ENCODE assay signal across 10 mouse cellular contexts in genomic region chr2:79566280-79566933, GRCm38 (mm10).
DNase-seq lines count a peak whose midpoint lies in the region; ATAC-seq and TF ChIP-seq lines count a peak whose summit lies in the region.
"Had no signal": no experiment of that assay in that cellular context is flagged by ENCODE, and none has a peak within 500 bp of the region (broad histone marks: within the 10 kb centered on the region; RNA-seq: fewer than 3 reads in every experiment).

No protein-coding gene starts in this region.

- DNase-seq in hindbrain, embryonic 11.5 days (ENCODE audit: low spot score) = peak; percentile 10
- DNase-seq in hindbrain, postnatal 0 days (ENCODE audit: low spot score) = no peak
- DNase-seq in MEL (ENCODE audit: low read depth, low spot score) = peak; percentile 46
- peak; percentile 12 for DNase-seq in c-Kit-positive CD71-negative TER-119-negative erythroid progenitor cells, embryonic 14.5 days (ENCODE audit: low read depth)
- no peak for DNase-seq in right cerebral cortex, postnatal 36 days (ENCODE audit: low spot score in 2 of 2)
- DNase-seq in layer of hippocampus, adult 2 months (ENCODE audit: low spot score in 2 of 2) = no peak
- DNase-seq: cerebellum, postnatal 25 days; kidney, adult 9 months; thymus, postnatal 25 days had no signal

- H3K36me3 ChIP-seq in hindbrain, embryonic 11.5 days (ENCODE audit: control insufficient read depth, insufficient read depth, low read length) = no peaks in the 10 kb centered on the region
- no peaks in the 10 kb centered on the region for H3K36me3 ChIP-seq in hindbrain, postnatal 0 days (ENCODE audit: insufficient read depth, low read length)
- no peaks in the 10 kb centered on the region; a peak in 1 of 4 replicates for H3K36me3 ChIP-seq in MEL (ENCODE audit: control insufficient read depth in 1 of 2, insufficient read depth in 2 of 2, low read length in 2 of 2)

- no peak for ATAC-seq in hindbrain, embryonic 11.5 days (ENCODE audit: low FRiP score)
- ATAC-seq in hindbrain, postnatal 0 days = no peak
- ATAC-seq in megakaryocyte-erythroid progenitor cell, adult 5-6 weeks (replicated peaks; ENCODE audit: low FRiP score, low TSS enrichment, poor library complexity, severe bottlenecking) = peak; percentile 57; the same call in 1 of the 2 replicates

- no peak overlapping the region for H3K27ac ChIP-seq in hindbrain, embryonic 11.5 days (ENCODE audit: low read depth, low read length)
- H3K27ac ChIP-seq in hindbrain, postnatal 0 days = no peak overlapping the region
- H3K27ac ChIP-seq in MEL (ENCODE audit: control insufficient read depth, low read depth, low read length) = no peak overlapping the region
- H3K27ac ChIP-seq in layer of hippocampus, adult 2 months = no peak overlapping the region

- no peak for TF ChIP-seq RAD21 in MEL (IDR thresholded peaks at IDR 0.05; ENCODE audit: low read depth, low read length)

- no peaks in the 10 kb centered on the region; the same call in 1 of the 2 replicates for H3K4me1 ChIP-seq in hindbrain, embryonic 11.5 days (replicated peaks; ENCODE audit: control insufficient read depth, insufficient read depth, low read length)
- H3K4me1 ChIP-seq in hindbrain, postnatal 0 days (ENCODE audit: insufficient read depth, low read length) = no peaks in the 10 kb centered on the region
- H3K4me1 ChIP-seq in MEL (ENCODE audit: control insufficient read depth in 1 of 2, insufficient read depth in 2 of 2, low read length in 2 of 2) = no peaks in the 10 kb centered on the region; a peak in 1 of 4 replicates

- no peaks in the 10 kb centered on the region for H3K27me3 ChIP-seq in hindbrain, embryonic 11.5 days (ENCODE audit: control insufficient read depth, insufficient read depth, low read length)
- no peaks in the 10 kb centered on the region for H3K27me3 ChIP-seq in hindbrain, postnatal 0 days (ENCODE audit: insufficient read depth, low read length)
- H3K27me3 ChIP-seq in MEL (ENCODE audit: control insufficient read depth in 1 of 2, insufficient read depth in 2 of 2, low read length in 2 of 2) = no peaks in the 10 kb centered on the region; a peak in 1 of 4 replicates

- no peak for TF ChIP-seq POLR2A in MEL (IDR thresholded peaks at IDR 0.05; ENCODE audit: control insufficient read depth in 1 of 2, insufficient read depth in 1 of 2, low read depth in 1 of 2, low read length in 2 of 2, poor library complexity in 1 of 2)

- 10% methylated on average over 3 of the region's 3 CpGs for WGBS in hindbrain, embryonic 11.5 days
- WGBS in hindbrain, postnatal 0 days = 13% methylated on average over 3 of the region's 3 CpGs

- TF ChIP-seq EP300 in MEL (IDR thresholded peaks at IDR 0.05; ENCODE audit: low read depth in 1 of 2, low read length in 2 of 2) = no peak; a peak in 1 of 4 replicates

- H3K79me2 ChIP-seq in MEL (ENCODE audit: control insufficient read depth, insufficient read depth, low read length, poor library complexity) = no peaks in the 10 kb centered on the region

- no peak for TF ChIP-seq CTCF in hindbrain, postnatal 0 days (IDR thresholded peaks at IDR 0.05; ENCODE audit: low read depth)
- no peak for TF ChIP-seq CTCF in MEL (IDR thresholded peaks at IDR 0.05 in 2 of 3, conservative IDR thresholded peaks at IDR 0.05 in 1 of 3; ENCODE audit: control insufficient read depth in 1 of 3, insufficient read depth in 1 of 3, low read depth in 2 of 3, low read length in 3 of 3, poor library complexity in 1 of 3, severe bottlenecking in 1 of 3)
- TF ChIP-seq CTCF in layer of hippocampus, adult 2 months (conservative IDR thresholded peaks at IDR 0.05) = no peak

- H3K4me3 ChIP-seq in hindbrain, embryonic 11.5 days (ENCODE audit: low read depth, low read length) = no peak overlapping the region
- H3K4me3 ChIP-seq in hindbrain, postnatal 0 days (ENCODE audit: low read length) = no peak overlapping the region
- H3K4me3 ChIP-seq in MEL (ENCODE audit: control insufficient read depth in 1 of 2, insufficient read depth in 1 of 2, low read depth in 2 of 2, low read length in 2 of 2) = no peak overlapping the region
- H3K4me3 ChIP-seq in layer of hippocampus, adult 2 months = no peak overlapping the region

- no peaks in the 10 kb centered on the region for H3K9me3 ChIP-seq in hindbrain, embryonic 11.5 days (ENCODE audit: control insufficient read depth, low read length)
- H3K9me3 ChIP-seq in hindbrain, postnatal 0 days (ENCODE audit: low read length) = no peaks in the 10 kb centered on the region
- H3K9me3 ChIP-seq in MEL (replicated peaks; ENCODE audit: insufficient read depth, low read length) = no peaks in the 10 kb centered on the region

- H3K4me2 ChIP-seq in hindbrain, embryonic 11.5 days (replicated peaks; ENCODE audit: low read depth, low read length) = no peak overlapping the region
- H3K4me2 ChIP-seq in hindbrain, postnatal 0 days (ENCODE audit: low read depth, low read length) = no peak overlapping the region

- no peak overlapping the region for H3K9ac ChIP-seq in hindbrain, embryonic 11.5 days (ENCODE audit: low read depth, low read length)
- H3K9ac ChIP-seq in hindbrain, postnatal 0 days (replicated peaks; ENCODE audit: low read length) = no peak overlapping the region
- no peak overlapping the region for H3K9ac ChIP-seq in MEL (ENCODE audit: control insufficient read depth, low read depth, low read length, poor library complexity, severe bottlenecking)

TF ChIP-seq in MEL, 35 proteins besides CTCF, POLR2A, EP300 and RAD21:
- TF ChIP-seq ELF1 (IDR thresholded peaks at IDR 0.05; ENCODE audit: low read depth, low read length) (no peak), ETS1 (IDR thresholded peaks at IDR 0.05; ENCODE audit: low read depth, low read length) (peak; percentile 39; the same call in 1 of the 2 replicates), ZKSCAN1 (IDR thresholded peaks at IDR 0.05; ENCODE audit: low read depth, low read length) (no peak), GATA1 (IDR thresholded peaks at IDR 0.05; ENCODE audit: low read depth, low read length) (peak; percentile 68), NRF1 (IDR thresholded peaks at IDR 0.05; ENCODE audit: insufficient read depth, low read depth, low read length, poor library complexity, severe bottlenecking) (no peak), ZC3H11A (IDR thresholded peaks at IDR 0.05; ENCODE audit: low read depth, low read length) (no peak), TBP (IDR thresholded peaks at IDR 0.05; ENCODE audit: low read depth, low read length) (no peak), SIN3A (IDR thresholded peaks at IDR 0.05; ENCODE audit: low read length) (no peak), ZNF384 (IDR thresholded peaks at IDR 0.05; ENCODE audit: low read depth, low read length) (peak; percentile 75), NELFE (IDR thresholded peaks at IDR 0.05; ENCODE audit: low read depth, low read length) (no peak)
TF ChIP-seq in MEL: peak in this region for 3.

Comparison
In these comparisons a context has a peak if more than half of its experiments do, and no peak if none do; other contexts are left out.
1. DNase-seq: peak in hindbrain, embryonic 11.5 days (single experiment), MEL (single experiment) and c-Kit-positive CD71-negative TER-119-negative erythroid progenitor cells, embryonic 14.5 days (single experiment); none in hindbrain, postnatal 0 days (single experiment), right cerebral cortex, postnatal 36 days (0 of 2) and layer of hippocampus, adult 2 months (0 of 2).